Mouse (Mus musculus) large intestine, adult 2 months (tissue): Measurements from ENCODE around the gene Zfp677. TPM values are rescaled to one million over a fixed set of nuclear protein-coding genes. Genes with fewer than 3 reads are reported as not detected.
"Not testable (repeated sequence)": the region's sequence is repeated elsewhere in the genome, so short reads cannot be mapped to it uniquely, and the experiment has no call there.

ENCODE experiments used
- DNase-seq: peaks from one replicate; pipeline ENCODE4 v3.0.0-alpha.2; 2012; ENCODE audit warnings: low read depth, low spot score
- WGBS: fragments of 180-500 bp; shearing (Covaris S2); methylation state at CpG from one replicate; pipeline ENCODE4 v1.1.7; 2018; 5-methylcytosine and 5-hydroxymethylcytosine counted together
- polyA plus RNA-seq: library from polyadenylated mRNA; depleted of rRNA; stranded (reverse); fragments of >200 nt; gene quantifications from 2 replicates; pipeline ENCODE4 v1.2.3, GENCODE M21; 2012; rRNA removed

Zfp677 gene
- 0.15 and 0.19 TPM in 2 replicates for polyA plus RNA-seq

GRCm38 (mm10) chr17:21383391-21384056 is at the start of gene Zfp677:
TSS of gene Zfp677 (plus strand) at chr17:21383748.
- 5% methylated on average over 20 of the region's 20 CpGs for WGBS
- peak; percentile 53 for DNase-seq

- WGBS: 49% methylated on average over 3 of the region's 3 CpGs
- not testable (repeated sequence) for DNase-seq
Observed at GRCm38 (mm10) chr17:21368018-21368417, 15.5 kb upstream of the Zfp677 start.

DNA sequence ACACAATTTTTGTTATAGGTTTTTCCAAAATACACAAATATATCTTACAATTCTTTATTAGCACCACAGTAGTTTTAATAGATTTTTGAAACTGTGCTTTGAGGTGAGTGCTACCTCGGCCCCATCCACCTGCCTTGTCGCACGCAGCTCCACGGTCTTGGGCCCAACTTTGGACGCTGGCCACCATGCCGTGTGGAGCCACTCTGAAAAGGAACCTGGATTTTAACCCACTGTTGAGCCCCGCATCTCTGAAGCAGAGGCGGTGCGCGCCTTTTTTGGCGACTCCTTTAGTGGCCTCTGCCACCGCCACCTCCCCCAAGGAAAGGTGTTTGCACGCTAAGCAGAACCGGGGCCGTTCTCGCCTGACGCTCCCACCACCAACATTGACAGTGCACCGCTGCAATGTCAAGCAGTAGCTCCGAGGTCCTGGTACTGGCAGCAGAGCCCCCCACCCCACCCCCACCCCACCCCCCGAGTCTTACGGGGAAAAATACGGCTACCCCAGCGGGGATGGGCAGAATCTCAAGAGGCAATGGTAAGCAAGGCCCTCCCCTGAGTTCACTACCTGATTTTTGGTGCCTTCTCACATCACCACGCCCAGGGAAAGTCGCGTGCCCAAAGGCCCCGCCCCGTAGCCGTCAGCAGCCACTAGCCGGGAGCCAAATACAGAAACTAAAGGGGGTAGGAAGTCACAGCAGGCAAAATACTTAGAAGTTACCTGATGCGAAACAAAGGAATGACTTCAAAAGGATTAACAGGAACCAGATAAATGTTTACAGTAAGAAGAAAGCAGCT is 13.4 kb upstream of the Zfp677 start:
- DNase-seq: no peak
- 7% methylated on average over 31 of the region's 31 CpGs for WGBS

GRCm38 (mm10) chr17:21375311-21375710 is 8.2 kb upstream of the Zfp677 start:
- WGBS: 58% methylated on average over 1 of the region's 1 CpGs
- DNase-seq: no peak

- WGBS: 14% methylated on average over 8 of the region's 8 CpGs
- DNase-seq: no peak
Observed at GRCm38 (mm10) chr17:21384057-21384411, 486 bp downstream of the Zfp677 start.

GRCm38 (mm10) chr17:21422664-21423599 is 39.4 kb downstream of the Zfp677 start, which contains the start of gene Zfp54:
TSS of gene Zfp54 (plus strand) at chr17:21423227.
- DNase-seq: peak; percentile 77
- under 1% methylated on average over 22 of the region's 22 CpGs for WGBS

GRCm38 (mm10) chr17:21438806-21439400 is 55.4 kb downstream of the Zfp677 start:
- not testable (repeated sequence) for DNase-seq
- WGBS: 79% methylated on average over 9 of the region's 9 CpGs

Other genes starting within 250 kb of the Zfp677 start
- not detected in 2 replicates for gene Vmn1r234, start 157.7 kb upstream of the Zfp677 start, polyA plus RNA-seq
- gene Vmn1r235, start 127.3 kb upstream of the Zfp677 start, polyA plus RNA-seq: not detected in 2 replicates
- not detected in 2 replicates for gene Vmn1r236, start 100.8 kb upstream of the Zfp677 start, polyA plus RNA-seq
- not detected in 2 replicates for gene Vmn1r237, start 71.9 kb upstream of the Zfp677 start, polyA plus RNA-seq
- gene Zfp54, start 39.5 kb downstream of the Zfp677 start, polyA plus RNA-seq: 1.4 and 1.8 TPM in 2 replicates
- gene Zfp51, start 66.6 kb downstream of the Zfp677 start, polyA plus RNA-seq: 0.83 and 1.3 TPM in 2 replicates
- gene Zfp53, start 105.2 kb downstream of the Zfp677 start, polyA plus RNA-seq: 1.9 and 3.8 TPM in 2 replicates
- gene Zfp52, start 151.8 kb downstream of the Zfp677 start, polyA plus RNA-seq: 0.32 and 0.36 TPM in 2 replicates
- gene Zfp948, start 183.3 kb downstream of the Zfp677 start, polyA plus RNA-seq: 1.4 and 2.4 TPM in 2 replicates